Mouse (Mus musculus) CD4-positive helper T cell, adult 2 months (primary cell): ENCODE measurements around the gene Ifitm5.

Experiments used
- DNase-seq: peaks from one replicate; pipeline ENCODE4 v3.0.0-alpha.2; 2012; ENCODE audit warnings: low read depth, missing footprints, low spot score

The Ifitm5 gene

GRCm38 (mm10) chr7:140962733-140963132, 12.6 kb upstream of the Ifitm5 start:
- DNase-seq, result no peak

DNA sequence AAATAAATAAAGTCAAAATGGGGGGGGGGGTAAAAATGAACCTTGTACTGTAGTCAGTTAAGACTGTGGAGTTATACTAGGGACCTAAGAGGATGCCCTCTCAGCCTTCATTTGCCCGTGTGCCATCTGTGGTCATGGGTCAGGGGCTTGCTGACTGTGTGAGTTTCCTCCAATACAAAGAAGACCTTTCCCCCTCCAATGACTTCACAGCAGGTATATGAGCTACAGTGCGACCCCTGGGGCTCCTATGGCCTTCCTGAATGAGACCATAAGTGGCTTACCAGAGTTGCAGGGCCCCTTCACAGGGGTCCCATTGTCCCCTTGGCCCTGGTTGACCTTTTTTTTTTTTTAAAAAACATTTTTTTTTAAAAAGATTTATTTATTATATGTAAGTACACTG, 11.3 kb upstream of the Ifitm5 start:
- DNase-seq, result no peak

DNA sequence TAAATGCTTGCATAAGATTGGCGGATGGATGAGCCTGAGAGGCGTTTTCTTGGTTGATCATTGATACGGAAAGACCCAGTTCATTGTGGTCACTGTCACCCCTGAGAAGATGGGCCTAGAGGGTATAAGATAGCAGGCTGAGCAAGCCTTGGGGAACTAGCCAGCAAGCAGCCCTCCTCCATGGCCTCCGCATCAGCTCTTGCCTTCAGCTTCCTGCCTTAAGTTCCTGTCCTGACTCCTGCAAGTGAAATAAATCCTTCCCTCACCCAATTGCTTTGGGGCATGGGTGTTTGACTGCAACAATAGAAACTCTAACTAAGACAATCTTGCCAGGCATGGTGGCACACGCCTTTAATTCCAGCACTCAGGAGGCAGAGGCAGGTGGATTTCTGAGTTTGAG, 9.9 kb upstream of the Ifitm5 start:
- DNase-seq, result no peak

DNA sequence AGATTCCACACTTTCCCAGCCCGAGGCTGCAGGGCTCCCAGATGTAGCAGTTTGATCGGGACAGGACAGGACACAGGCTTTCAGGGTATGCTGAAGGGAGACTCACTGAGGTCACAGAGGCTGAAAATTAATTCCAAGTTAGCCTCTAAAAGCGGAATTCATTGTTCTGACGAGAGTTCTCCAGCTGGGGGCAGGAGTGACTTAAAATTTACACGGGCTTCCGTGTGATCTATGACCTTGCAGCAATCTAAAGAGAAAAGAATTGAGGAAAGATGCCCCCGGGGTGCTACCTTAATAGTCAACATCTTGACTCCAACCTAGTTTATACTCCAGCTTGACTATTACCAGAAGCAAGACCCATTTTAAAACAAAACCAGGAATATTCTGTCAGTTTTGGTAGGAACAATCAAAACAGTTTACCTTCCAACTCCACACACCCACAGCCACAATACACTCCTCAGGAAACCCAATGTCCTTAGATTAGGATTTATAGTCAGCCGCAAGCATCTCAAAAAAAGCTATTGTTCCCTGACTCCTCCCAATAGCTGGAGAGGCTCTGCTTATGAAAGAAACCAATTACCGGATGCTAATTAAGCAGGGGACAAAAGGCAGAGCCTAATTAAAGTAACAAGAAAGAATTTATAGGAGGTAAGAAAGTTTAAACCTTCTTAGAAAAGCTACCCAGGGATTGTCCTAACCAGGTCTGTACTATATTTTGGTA, 9.2 kb upstream of the Ifitm5 start:
- DNase-seq, result peak; percentile 64

DNA sequence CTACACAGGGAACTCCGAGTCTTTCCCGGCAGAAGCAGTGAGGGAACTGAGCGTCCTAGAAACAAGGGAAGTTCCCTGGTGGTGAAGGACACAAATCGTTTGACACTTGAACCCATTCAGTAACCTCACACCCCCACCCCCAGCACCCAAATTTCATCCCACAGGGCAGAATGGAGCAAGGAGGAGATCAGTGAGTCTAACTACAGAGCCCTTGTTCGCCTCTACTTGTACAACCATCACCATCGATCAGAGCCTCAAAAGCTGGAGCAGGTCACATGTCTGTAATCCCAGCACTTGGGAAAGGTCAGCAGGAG, 6.4 kb upstream of the Ifitm5 start:
- no peak for DNase-seq

GRCm38 (mm10) chr7:140955758-140956555, 5.9 kb upstream of the Ifitm5 start, which contains the start of the genes Gm45717 and Ifitm2:
Gene Gm45717, minus strand, starts transcription at chr7:140955937.
Gene Ifitm2, minus strand, starts transcription at chr7:140955987.
- DNase-seq, result peak; percentile 40

GRCm38 (mm10) chr7:140955342-140955741, 5.3 kb upstream of the Ifitm5 start:
- peak; percentile 49 for DNase-seq

GRCm38 (mm10) chr7:140954733-140955071, 4.6 kb upstream of the Ifitm5 start:
- DNase-seq, result peak; percentile 41

DNA sequence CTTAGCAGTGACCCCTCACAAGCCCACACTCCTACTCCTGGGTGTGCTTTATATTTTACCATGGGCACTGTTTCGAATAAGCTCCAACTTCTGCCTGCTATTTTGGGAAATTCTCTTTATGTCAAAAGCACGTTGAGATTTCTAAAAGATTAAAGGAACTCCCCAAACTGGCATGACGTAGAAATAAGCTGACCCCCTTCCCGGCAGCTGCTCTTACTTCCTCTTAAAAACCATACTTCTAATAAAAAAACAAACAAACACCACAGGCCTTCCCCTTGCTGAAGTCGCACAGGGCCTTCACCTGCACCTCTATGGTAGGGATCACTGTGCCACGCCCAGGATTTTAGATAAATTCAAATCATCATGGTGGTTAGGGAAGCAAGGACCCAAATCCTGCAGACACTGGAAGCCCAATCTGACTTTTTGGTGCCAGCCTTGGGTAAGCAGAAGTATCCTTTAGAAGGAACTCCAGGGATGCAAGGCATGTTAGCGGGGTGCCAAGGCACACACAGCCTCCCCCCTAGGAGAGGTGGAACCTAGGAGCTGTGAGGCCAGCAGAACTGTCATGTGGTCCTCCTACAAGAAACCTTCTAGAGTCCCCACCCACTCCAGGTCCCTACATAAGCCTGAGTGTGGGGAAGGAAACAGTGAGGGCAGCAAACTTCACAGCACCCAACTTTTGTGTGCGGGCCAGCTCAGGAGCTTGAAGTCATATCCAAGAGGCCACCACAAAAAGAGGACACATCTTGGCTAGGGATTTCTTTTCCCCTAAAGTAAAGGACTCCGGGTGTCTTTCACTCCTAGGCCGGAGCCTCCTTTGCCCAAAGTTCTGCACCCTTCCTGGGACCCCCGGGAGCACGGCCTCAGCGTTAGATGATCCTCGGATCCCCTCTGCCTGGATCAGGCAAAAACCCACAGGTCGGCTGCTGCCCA, 4.0 kb upstream of the Ifitm5 start:
- DNase-seq, result no peak

DNA sequence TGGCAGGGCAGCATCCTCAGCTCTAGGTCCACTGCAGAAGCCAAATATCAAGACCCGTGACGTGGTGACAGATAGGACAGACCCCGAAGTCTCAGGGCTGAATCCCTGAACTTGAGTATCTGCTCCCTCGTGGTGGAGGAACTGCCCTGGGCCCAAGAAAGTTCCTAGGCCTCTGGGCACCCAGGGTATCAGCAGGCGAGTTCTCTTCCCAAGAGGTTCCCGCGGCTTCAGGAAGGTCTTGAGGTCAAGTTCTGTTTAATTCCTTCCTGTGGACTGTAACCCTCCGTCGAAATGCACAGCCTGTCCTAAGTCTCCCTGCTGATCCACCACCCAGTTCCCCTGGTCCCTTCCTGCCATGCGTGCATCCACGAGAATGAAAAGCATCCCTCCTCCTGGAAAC, 3.0 kb upstream of the Ifitm5 start:
- DNase-seq, result no peak

DNA sequence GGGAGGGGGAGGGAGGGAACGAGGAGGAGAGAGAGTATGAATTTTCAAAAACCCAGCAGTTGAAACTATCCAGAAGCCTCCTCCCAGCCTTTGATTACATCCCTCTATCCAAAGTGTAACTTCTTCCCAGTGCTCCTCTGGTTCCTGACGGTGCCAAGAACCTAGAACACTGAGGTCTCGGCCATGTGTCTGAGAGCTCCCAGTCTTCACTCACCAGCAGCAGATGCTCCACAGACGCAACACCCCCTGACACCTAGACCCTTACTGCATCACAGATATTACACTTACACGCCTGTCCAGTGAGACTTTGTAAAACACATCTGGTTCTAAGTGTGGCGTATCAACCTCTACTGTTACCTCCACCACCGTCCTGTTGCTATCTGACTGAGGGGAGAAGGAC, 2.4 kb upstream of the Ifitm5 start:
- DNase-seq, result no peak

DNA sequence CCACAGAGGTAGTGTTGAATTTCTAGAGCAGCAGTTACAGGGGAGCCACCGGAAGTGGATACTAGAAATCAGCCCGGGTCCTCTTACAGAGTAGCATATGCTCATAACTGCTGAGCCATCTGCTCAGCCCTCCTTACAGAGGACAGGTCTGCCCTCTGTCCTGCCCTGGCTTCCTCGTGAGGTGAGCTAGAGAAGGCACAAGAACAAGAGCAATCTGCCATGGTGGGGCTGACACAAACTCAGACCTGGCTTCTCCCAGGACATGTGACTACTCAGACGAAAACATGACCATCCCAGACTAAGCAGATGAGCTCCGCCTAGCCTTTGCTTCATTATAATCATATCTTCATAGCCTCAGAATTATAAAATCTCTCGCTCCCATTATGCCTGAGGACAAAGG, 1.7 kb upstream of the Ifitm5 start:
- DNase-seq, result no peak

- DNase-seq, result no peak
Observed at GRCm38 (mm10) chr7:140951051-140951450, 960 bp upstream of the Ifitm5 start.

DNA sequence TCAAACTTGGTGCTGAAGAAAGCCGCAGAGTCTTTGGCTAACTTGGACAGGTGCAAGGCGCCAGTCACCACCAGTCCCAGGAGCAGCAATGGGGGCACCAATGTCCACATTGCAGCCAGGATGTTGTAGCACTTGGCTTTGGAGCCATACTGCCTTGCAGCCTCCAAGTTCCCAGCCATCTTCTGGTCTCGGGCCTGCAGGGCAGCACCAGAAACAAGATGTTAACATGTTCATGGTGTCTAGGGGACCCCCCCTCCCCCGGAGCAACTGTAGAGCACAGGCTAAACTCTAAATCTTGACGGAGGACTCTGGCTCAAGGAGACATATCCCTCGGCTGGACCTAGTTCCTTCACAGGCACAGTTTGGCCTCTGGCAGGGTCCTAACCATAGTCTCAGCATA, 836 bp downstream of the Ifitm5 start:
- no peak for DNase-seq

- no peak for DNase-seq
Observed at GRCm38 (mm10) chr7:140948161-140948560, 1.9 kb downstream of the Ifitm5 start.

DNA sequence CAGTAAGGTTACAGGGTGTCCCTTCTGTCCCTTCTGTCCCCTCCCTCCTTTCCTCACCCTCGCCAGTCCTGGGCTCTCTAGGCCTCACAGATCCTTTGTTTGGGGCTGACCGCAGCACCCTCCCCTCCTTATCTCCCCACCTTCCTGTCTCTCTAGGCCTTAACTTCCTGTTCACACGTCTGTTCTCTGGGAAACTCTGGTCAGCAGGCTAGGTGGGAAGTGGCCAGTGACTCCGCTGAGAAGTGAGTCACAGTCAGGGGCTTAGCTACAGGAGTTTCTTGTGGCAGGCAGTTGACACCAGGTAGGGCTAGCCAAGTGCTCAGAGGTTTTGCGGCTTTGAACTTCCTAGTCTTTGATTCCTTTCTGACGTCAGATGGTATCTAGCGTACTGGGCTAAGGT, 3.1 kb downstream of the Ifitm5 start:
- peak; percentile 85 for DNase-seq

DNA sequence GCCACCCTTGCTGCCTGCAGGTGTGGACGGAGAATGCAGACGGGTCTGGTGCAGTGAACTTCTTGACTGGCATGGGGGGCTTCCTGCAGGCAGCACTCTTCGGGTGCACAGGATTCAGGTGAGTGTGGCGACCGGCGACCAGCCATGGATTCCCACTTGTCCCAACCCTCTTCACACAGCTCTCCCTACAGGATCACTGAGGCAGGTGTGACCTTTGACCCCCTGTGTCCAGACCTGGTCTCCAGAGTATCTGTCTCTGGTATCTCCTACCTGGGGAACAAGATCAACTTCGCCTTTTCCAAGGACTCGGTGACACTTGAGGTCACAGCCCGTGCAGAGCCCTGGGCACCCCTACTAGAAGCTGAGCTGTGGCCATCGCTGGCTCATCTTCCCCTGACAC, 3.8 kb downstream of the Ifitm5 start:
- no peak for DNase-seq

- DNase-seq, result no peak
Observed at GRCm38 (mm10) chr7:140945247-140945646, 4.8 kb downstream of the Ifitm5 start.

GRCm38 (mm10) chr7:140944236-140944635, 5.9 kb downstream of the Ifitm5 start:
- no peak for DNase-seq

- DNase-seq, result no peak
Observed at GRCm38 (mm10) chr7:140943356-140943755, 6.7 kb downstream of the Ifitm5 start.

DNA sequence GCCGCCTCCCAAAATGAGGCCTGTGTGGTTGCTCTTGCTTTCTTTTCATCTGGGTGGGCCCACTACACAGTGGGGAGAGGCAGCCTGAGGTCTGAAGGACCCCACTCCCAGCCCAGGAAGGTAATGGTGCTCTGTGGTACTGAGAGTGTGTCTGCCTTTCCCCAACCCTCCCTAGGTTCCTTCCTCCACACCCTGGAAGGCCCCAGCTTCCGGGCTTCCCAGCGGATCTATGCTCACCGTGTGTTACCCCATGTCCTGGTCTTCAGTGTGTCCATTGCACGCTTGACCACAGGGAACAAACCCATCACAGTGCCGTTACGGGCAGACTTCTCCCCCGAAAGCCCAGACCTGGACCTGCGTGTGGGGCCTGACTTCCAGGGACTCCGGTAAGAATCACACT, 7.3 kb downstream of the Ifitm5 start:
- no peak for DNase-seq

DNA sequence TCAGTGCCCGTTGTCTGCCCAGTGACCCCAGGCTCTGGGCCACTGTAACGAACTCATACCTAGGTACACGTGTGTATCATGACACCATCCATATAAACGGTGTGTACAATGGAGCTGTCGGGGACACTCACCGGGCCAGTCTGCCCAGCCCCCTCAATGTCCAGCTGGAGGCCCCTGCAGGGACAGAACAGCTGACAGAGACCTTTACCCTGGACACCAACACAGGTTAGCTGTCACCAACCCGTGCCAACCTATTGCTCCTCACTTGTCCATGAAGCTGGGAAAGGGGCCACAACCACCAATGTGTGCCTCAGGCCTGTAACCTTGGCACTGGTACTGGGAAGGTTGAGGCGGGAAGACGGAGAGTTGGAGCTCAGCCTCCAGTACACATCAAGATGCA, 7.8 kb downstream of the Ifitm5 start:
- DNase-seq, result peak; percentile 28
